Mouse (Mus musculus) kidney, postnatal 0 days (tissue): ENCODE measurements at regions not wholly inside any gene's neighbourhood (a gene's known extent, or its start where the extent isn't known, plus 50 kb on each side); places are given as distances from the start of the nearest gene placed in this dataset.

ENCODE experiments used
- ATAC-seq: fragments of 200-750 bp; cut with Nextera tagmentation; replicated peaks from 2 replicates; pipeline ENCODE4 v1.8.0; 2017; ENCODE audit warnings: low read depth, moderate number of reproducible peaks, moderate TSS enrichment, moderate library complexity; ENCODE audit not compliant: low FRiP score
- DNase-seq: peaks from one replicate; pipeline ENCODE4 v3.0.0-alpha.2; 2016; ENCODE audit warnings: low spot score
- H3K27ac ChIP-seq: fragments of 300-500 bp; sonication (generic); 2 replicates; pipeline ENCODE4 v1.5.1; 2014; ENCODE audit warnings: mild to moderate bottlenecking
- H3K27me3 ChIP-seq: fragments of 300-500 bp; sonication (generic); 2 replicates; pipeline ENCODE4 v1.6.1; 2014; ENCODE audit warnings: low read length, mixed read lengths; ENCODE audit not compliant: insufficient read depth
- H3K36me3 ChIP-seq: fragments of 300-500 bp; sonication (generic); 2 replicates; pipeline ENCODE4 v1.6.1; 2014; ENCODE audit warnings: low read length, mixed read lengths; ENCODE audit not compliant: insufficient read depth
- H3K4me1 ChIP-seq: fragments of 300-500 bp; sonication (generic); replicated peaks from 2 replicates; pipeline ENCODE4 v1.6.1; 2014; ENCODE audit warnings: antibody characterized with exemption, low read length, mixed read lengths; ENCODE audit not compliant: insufficient read depth
- H3K4me2 ChIP-seq: fragments of 300-500 bp; sonication (generic); 2 replicates; pipeline ENCODE4 v1.6.1; 2014; ENCODE audit warnings: mild to moderate bottlenecking, low read length, moderate library complexity, mixed read lengths
- H3K4me3 ChIP-seq: fragments of 300-500 bp; sonication (generic); replicated peaks from 2 replicates; pipeline ENCODE4 v1.5.1; 2014; ENCODE audit warnings: low read depth, low read length
- H3K9ac ChIP-seq: fragments of 300-500 bp; sonication (generic); 2 replicates; pipeline ENCODE4 v1.6.1; 2014; ENCODE audit warnings: low read depth, low read length
- H3K9me3 ChIP-seq: fragments of 300-500 bp; sonication (generic); replicated peaks from 2 replicates; pipeline ENCODE4 v1.6.1; 2016; ENCODE audit warnings: low read length, inconsistent platforms, mixed read lengths
- CTCF ChIP-seq: IDR thresholded peaks from 2 replicates; pipeline ENCODE4 v1.5.1; 2016; ENCODE audit warnings: antibody characterized with exemption, low read depth, mild to moderate bottlenecking, moderate library complexity
- WGBS: fragments of 180-500 bp; shearing (Covaris S2); extraction: QIAGEN DNeasy Blood & Tissue Kit; methylation state at CpG from one replicate; pipeline ENCODE4 v1.1.7; 2014; 5-methylcytosine and 5-hydroxymethylcytosine counted together

GRCm38 (mm10) chr14:106364767-106365623 is 259.0 kb downstream of the Trim52 start:
- H3K36me3 ChIP-seq = no peaks in the 10 kb centered on the region
- no peak overlapping the region for H3K4me3 ChIP-seq
- ATAC-seq = no peak
- DNase-seq = peak; percentile 84
- 28% methylated on average over 8 of the region's 8 CpGs for WGBS
- H3K4me2 ChIP-seq = no peak overlapping the region
- no peak overlapping the region for H3K9ac ChIP-seq
- TF ChIP-seq CTCF = no peak
- no peaks in the 10 kb centered on the region for H3K9me3 ChIP-seq
- H3K4me1 ChIP-seq = no peaks in the 10 kb centered on the region
- 0 out of 2 replicates have a peak overlapping the region, but pooled peaks have one; percentile 1 for H3K27ac ChIP-seq
- no peaks in the 10 kb centered on the region for H3K27me3 ChIP-seq

- DNase-seq (peak; percentile 44), ATAC-seq (no peak)
- no peak overlapping the region for H3K4me3 ChIP-seq
- no peaks in the 10 kb centered on the region for H3K36me3 ChIP-seq
- no peak overlapping the region for H3K9ac ChIP-seq
- H3K27ac ChIP-seq = no peak overlapping the region
- no peaks in the 10 kb centered on the region for H3K4me1 ChIP-seq
- no peaks in the 10 kb centered on the region for H3K27me3 ChIP-seq
- TF ChIP-seq CTCF = no peak
- 33% methylated on average over 3 of the region's 3 CpGs for WGBS
- H3K4me2 ChIP-seq = no peak overlapping the region
- H3K9me3 ChIP-seq = no peaks in the 10 kb centered on the region
Measured at GRCm38 (mm10) chr14:106365624-106366118, 259.7 kb downstream of the Trim52 start.

GRCm38 (mm10) chr14:106373451-106373850 is 267.5 kb downstream of the Trim52 start:
- no peak; the same call in 1 of the 2 replicates for ATAC-seq
- no peak overlapping the region for H3K9ac ChIP-seq
- H3K4me1 ChIP-seq = no peaks in the 10 kb centered on the region
- H3K27ac ChIP-seq = no peak overlapping the region
- no peak overlapping the region for H3K4me2 ChIP-seq
- no peak for DNase-seq
- WGBS = 26% methylated on average over 1 of the region's 1 CpGs
- no peak for TF ChIP-seq CTCF
- H3K36me3 ChIP-seq = no peaks in the 10 kb centered on the region
- H3K4me3 ChIP-seq = no peak overlapping the region
- no peaks in the 10 kb centered on the region for H3K9me3 ChIP-seq
- H3K27me3 ChIP-seq = no peaks in the 10 kb centered on the region

GRCm38 (mm10) chr14:106379645-106380044 is 273.6 kb downstream of the Trim52 start:
- Histone ChIP-seq H3K4me2 (no peak overlapping the region), H3K9ac (no peak overlapping the region), H3K27me3 (no peaks in the 10 kb centered on the region), H3K4me3 (no peak overlapping the region), H3K36me3 (no peaks in the 10 kb centered on the region), H3K27ac (no peak overlapping the region), H3K9me3 (no peaks in the 10 kb centered on the region), H3K4me1 (no peaks in the 10 kb centered on the region)
- DNase-seq = no peak
- 63% methylated on average over 4 of the region's 4 CpGs for WGBS
- no peak for ATAC-seq
- no peak for TF ChIP-seq CTCF

GRCm38 (mm10) chr14:106387671-106388070 is 281.7 kb downstream of the Trim52 start:
- H3K4me3 ChIP-seq = no peak overlapping the region
- H3K4me1 ChIP-seq = no peaks in the 10 kb centered on the region
- H3K36me3 ChIP-seq = no peaks in the 10 kb centered on the region
- no peaks in the 10 kb centered on the region for H3K9me3 ChIP-seq
- no peaks in the 10 kb centered on the region for H3K27me3 ChIP-seq
- ATAC-seq (no peak), DNase-seq (no peak)
- H3K9ac ChIP-seq = no peak overlapping the region
- TF ChIP-seq CTCF = no peak
- no peak overlapping the region for H3K4me2 ChIP-seq
- 64% methylated on average over 3 of the region's 3 CpGs for WGBS
- H3K27ac ChIP-seq = no peak overlapping the region

- Histone ChIP-seq H3K4me2 (no peak overlapping the region), H3K36me3 (no peaks in the 10 kb centered on the region), H3K9ac (no peak overlapping the region), H3K27me3 (no peaks in the 10 kb centered on the region), H3K4me1 (no peaks in the 10 kb centered on the region), H3K27ac (no peak overlapping the region), H3K9me3 (no peaks in the 10 kb centered on the region), H3K4me3 (no peak overlapping the region)
- TF ChIP-seq CTCF = no peak
- ATAC-seq (no peak), DNase-seq (peak; percentile 84)
- WGBS = 56% methylated on average over 9 of the region's 9 CpGs
Measured at GRCm38 (mm10) chr14:106390546-106390945, 284.5 kb downstream of the Trim52 start.
